Comparison of ENCODE assay signal across 8 mouse cellular contexts in genomic region chr12:108835840-108836409, GRCm38 (mm10). TPM values are rescaled to one million over a fixed set of nuclear protein-coding genes. Genes with fewer than 3 reads are reported as not detected.
DNase-seq lines count a peak whose midpoint lies in the region; ATAC-seq and TF ChIP-seq lines count a peak whose summit lies in the region.

Gene Slc25a29, minus strand, starts transcription at chr12:108835883.
Gene Slc25a47, plus strand, starts transcription at chr12:108836046.

- peaks cover 70% of the 10 kb centered on the region for H3K4me1 ChIP-seq in forebrain, embryonic 15.5 days
- H3K4me1 ChIP-seq in lung, adult 2 months (ENCODE audit: control insufficient read depth, insufficient read depth, low read length) = peaks cover 17% of the 10 kb centered on the region

- H3K4me2 ChIP-seq in forebrain, embryonic 15.5 days (replicated peaks) = peak within 1 kb of the TSS; percentile 93

- peak; percentile 90 for DNase-seq in ES-CJ7 (ENCODE audit: low read depth, low spot score)
- DNase-seq in cerebellum, adult 11 months = peak; percentile 97
- peak; percentile 96 for DNase-seq in heart, postnatal 25 days (ENCODE audit: low spot score)
- peak; percentile 95 to 98 for DNase-seq in layer of hippocampus, adult 18-20 months (ENCODE audit: low spot score in 2 of 2)
- DNase-seq in lung, adult 2 months = peak; percentile 93
- peak; percentile 91 to 92 for DNase-seq in thymus, adult 18-20 months

- H3K9me3 ChIP-seq in forebrain, embryonic 15.5 days = no peaks in the 10 kb centered on the region

- H3K27ac ChIP-seq in forebrain, embryonic 15.5 days (replicated peaks) = peak within 1 kb of the TSS; percentile 86

- under 1% methylated on average over 53 of the region's 53 CpGs for WGBS in forebrain, embryonic 15.5 days
- WGBS in lung, adult 2 months = under 1% methylated on average over 53 of the region's 53 CpGs

- peak within 1 kb of the TSS; percentile 80 for H3K9ac ChIP-seq in forebrain, embryonic 15.5 days (replicated peaks)

- ATAC-seq in forebrain, embryonic 15.5 days (replicated peaks) = peak; percentile 98
- ATAC-seq in neutrophil, adult 5-6 weeks (ENCODE audit: extremely low read depth, insufficient number of reproducible peaks, low FRiP score, poor library complexity, severe bottlenecking) = peak; percentile 93

- intact Hi-C loops in heart, postnatal 25 days (cut with DNase I) = loop anchor here (2.0 to 5.0 kb wide), 2 partner anchors 39 to 56 kb away; partner anchors contain the start of genes Wars and Wdr25

- no peaks in the 10 kb centered on the region; the same call in 1 of the 2 replicates for H3K36me3 ChIP-seq in forebrain, embryonic 15.5 days

- no peak for TF ChIP-seq CTCF in lung, adult 2 months (IDR thresholded peaks at IDR 0.05; ENCODE audit: insufficient read depth, low read length)

- peak within 1 kb of the TSS; percentile 91 for H3K4me3 ChIP-seq in forebrain, embryonic 15.5 days
- peak within 1 kb of the TSS; percentile 93 for H3K4me3 ChIP-seq in lung, adult 2 months (replicated peaks; ENCODE audit: extremely low read depth, low read depth, low read length)

- H3K27me3 ChIP-seq in forebrain, embryonic 15.5 days = no peaks in the 10 kb centered on the region

- peak; percentile 61; the same call in 1 of the 2 replicates for TF ChIP-seq POLR2A in lung, adult 2 months (IDR thresholded peaks at IDR 0.05; ENCODE audit: borderline replicate concordance, extremely low read depth, low read depth, low read length)

RNA-seq across cellular contexts. Expression of gene Slc25a29, which starts in this region (rescaled TPM):
- polyA plus RNA-seq in forebrain, embryonic 15.5 days (2015; fragmentation: Nextera tagmentation; extraction: Ambion mirVana) = 29.2 and 29.7 TPM in 2 replicates
- 10 to 100 TPM in 1 of 2 experiments, 1 to 10 TPM in 1; 9.8 to 14.1 TPM for total RNA-seq in heart, postnatal 25 days (2021)
- total RNA-seq in layer of hippocampus, adult 18-20 months (2021) = 10 to 100 TPM; 22.6 to 24.4 TPM
- polyA plus RNA-seq in lung, adult 2 months (2012; rRNA removed) = 15.1 and 19.0 TPM in 2 replicates
- total RNA-seq in neutrophil, adult 5-6 weeks (2017) = 1.0 and 1.2 TPM in 2 replicates

RNA-seq across cellular contexts. Expression of gene Slc25a47, which starts in this region (rescaled TPM):
- polyA plus RNA-seq in forebrain, embryonic 15.5 days (2015; fragmentation: Nextera tagmentation; extraction: Ambion mirVana) = 14.4 and 14.7 TPM in 2 replicates
- 1 to 10 TPM; 5.9 to 9.3 TPM for total RNA-seq in heart, postnatal 25 days (2021)
- total RNA-seq in layer of hippocampus, adult 18-20 months (2021) = 10 to 100 TPM; 10.4 to 10.5 TPM
- 13.7 and 14.7 TPM in 2 replicates for polyA plus RNA-seq in lung, adult 2 months (2012; rRNA removed)
- 4.8 and 5.5 TPM in 2 replicates for total RNA-seq in neutrophil, adult 5-6 weeks (2017)

Comparison
In these comparisons a context has a peak if more than half of its experiments do, and no peak if none do; other contexts are left out.
1. Peak in every context shown above with its lines: DNase-seq, ATAC-seq, H3K4me3 ChIP-seq and H3K27ac ChIP-seq.